Mouse (Mus musculus) small intestine, adult 2 months (tissue): ENCODE data around the gene Crip1. TPM values are rescaled to one million over a fixed set of nuclear protein-coding genes. Genes with fewer than 3 reads are reported as not detected.

ENCODE experiments used
- H3K27ac ChIP-seq: fragments of 200-500 bp; 2 replicates; pipeline ENCODE4 v1.5.1; 2012; ENCODE audit warnings: low read depth, low read length, control low read depth, inconsistent platforms; ENCODE audit not compliant: insufficient read depth
- H3K27me3 ChIP-seq: fragments of 200-500 bp; 2 replicates; pipeline ENCODE4 v1.6.1; 2012; ENCODE audit warnings: mild to moderate bottlenecking, moderate library complexity, low read length, inconsistent platforms; ENCODE audit not compliant: control insufficient read depth, insufficient read depth
- H3K36me3 ChIP-seq: fragments of 200-500 bp; 2 replicates; pipeline ENCODE4 v1.6.1; 2012; ENCODE audit warnings: mild to moderate bottlenecking, low read length, control low read depth, inconsistent platforms; ENCODE audit not compliant: control insufficient read depth, insufficient read depth
- H3K4me1 ChIP-seq: fragments of 200-500 bp; 2 replicates; pipeline ENCODE4 v1.6.1; 2012; ENCODE audit warnings: low read length, inconsistent platforms, mixed read lengths; ENCODE audit not compliant: control insufficient read depth, insufficient read depth, insufficient read length
- H3K4me3 ChIP-seq: fragments of 200-500 bp; 2 replicates; pipeline ENCODE4 v1.5.1; 2012; ENCODE audit warnings: low read depth, mild to moderate bottlenecking, control low read depth, inconsistent platforms, low read length, moderate library complexity
- CTCF ChIP-seq: fragments of 200-500 bp; IDR thresholded peaks from 2 replicates; pipeline ENCODE4 v1.5.1; 2012; ENCODE audit warnings: low read depth, mild to moderate bottlenecking, control low read depth, inconsistent platforms, low read length, moderate library complexity, mixed read lengths; ENCODE audit not compliant: insufficient replicate concordance, insufficient read length; ENCODE audit errors: extremely low read depth
- POLR2A ChIP-seq: fragments of 200-500 bp; IDR thresholded peaks from 2 replicates; pipeline ENCODE4 v1.6.1; 2012; ENCODE audit warnings: low read depth, mild to moderate bottlenecking, control low read depth, inconsistent platforms, low read length, moderate library complexity
- WGBS: fragments of 180-500 bp; shearing (Covaris S2); methylation state at CpG from one replicate; pipeline ENCODE4 v1.1.7; 2018; 5-methylcytosine and 5-hydroxymethylcytosine counted together
- polyA plus RNA-seq: library from polyadenylated mRNA; depleted of rRNA; stranded (reverse); fragments of >200 nt; gene quantifications from 2 replicates; pipeline ENCODE4 v1.2.3, GENCODE M21; 2012

The Crip1 gene
- polyA plus RNA-seq, 1 experiment = 16,576 TPM

GRCm38 (mm10) chr12:113154747-113155075 is 8.6 kb downstream of the Crip1 start:
- peaks cover 25% of the 10 kb centered on the region for H3K4me1 ChIP-seq
- H3K36me3 ChIP-seq = peaks cover 13% of the 10 kb centered on the region
- peak overlapping the region; percentile 96 for H3K27ac ChIP-seq
- WGBS = 44% methylated on average over 6 of the region's 6 CpGs
- TF ChIP-seq CTCF (no peak), POLR2A (no peak)
- no peaks in the 10 kb centered on the region for H3K27me3 ChIP-seq
- H3K4me3 ChIP-seq = peak overlapping the region; percentile 61

- H3K4me3 ChIP-seq = peak overlapping the region; percentile 61
- H3K4me1 ChIP-seq = peaks cover 20% of the 10 kb centered on the region; the same call in 1 of the 2 replicates
- no peaks in the 10 kb centered on the region for H3K27me3 ChIP-seq
- under 1% methylated on average over 32 of the region's 32 CpGs for WGBS
- peaks cover 13% of the 10 kb centered on the region for H3K36me3 ChIP-seq
- TF ChIP-seq POLR2A (peak; percentile 48; the same call in 1 of the 2 replicates), CTCF (no peak)
- H3K27ac ChIP-seq = peak overlapping the region; percentile 96
These were observed 9.1 kb downstream of the Crip1 start for GRCm38 (mm10) chr12:113155076-113155771.

- peak within 1 kb of the TSS; percentile 96 for H3K27ac ChIP-seq
- under 1% methylated on average over 46 of the region's 46 CpGs for WGBS
- TF ChIP-seq POLR2A (no peak; the same call in 1 of the 2 replicates), CTCF (peak; percentile 96)
- H3K4me3 ChIP-seq = peak within 1 kb of the TSS; percentile 75
- H3K27me3 ChIP-seq = no peaks in the 10 kb centered on the region
- H3K36me3 ChIP-seq = peaks cover 13% of the 10 kb centered on the region
- peaks cover 15% of the 10 kb centered on the region; the same call in 1 of the 2 replicates for H3K4me1 ChIP-seq
These were observed 9.9 kb downstream of the Crip1 start, which contains the start of gene Tedc1 for GRCm38 (mm10) chr12:113155887-113156539. Gene Tedc1 (plus strand): TSS chr12:113156421.

GRCm38 (mm10) chr12:113156540-113156929 is 10.4 kb downstream of the Crip1 start:
- H3K27me3 ChIP-seq = no peaks in the 10 kb centered on the region
- whole genome bisulfite sequencing = 1% methylated on average over 23 of the region's 23 CpGs
- peaks cover 16% of the 10 kb centered on the region for H3K36me3 ChIP-seq
- TF ChIP-seq CTCF = no peak
- no peak for TF ChIP-seq POLR2A
- peak overlapping the region; percentile 69 for H3K27ac ChIP-seq
- H3K4me3 ChIP-seq = peak overlapping the region; percentile 75
- H3K4me1 ChIP-seq = peaks cover 12% of the 10 kb centered on the region; the same call in 1 of the 2 replicates

GRCm38 (mm10) chr12:113157002-113157401 is 10.9 kb downstream of the Crip1 start:
- Histone ChIP-seq H3K27ac (no peak overlapping the region), H3K4me3 (peak overlapping the region; percentile 75), H3K36me3 (peaks cover 19% of the 10 kb centered on the region), H3K4me1 (peaks cover 12% of the 10 kb centered on the region; the same call in 1 of the 2 replicates), H3K27me3 (no peaks in the 10 kb centered on the region)
- TF ChIP-seq CTCF = no peak
- TF ChIP-seq POLR2A = no peak
- WGBS = 20% methylated on average over 8 of the region's 8 CpGs

GRCm38 (mm10) chr12:113157521-113157920 is 11.4 kb downstream of the Crip1 start:
- Histone ChIP-seq H3K4me3 (no peak overlapping the region), H3K36me3 (peaks cover 21% of the 10 kb centered on the region), H3K4me1 (peaks cover 12% of the 10 kb centered on the region; the same call in 1 of the 2 replicates), H3K27ac (no peak overlapping the region), H3K27me3 (no peaks in the 10 kb centered on the region)
- 78% methylated on average over 8 of the region's 8 CpGs for WGBS
- TF ChIP-seq POLR2A = no peak
- no peak for TF ChIP-seq CTCF

GRCm38 (mm10) chr12:113157971-113158370 is 11.9 kb downstream of the Crip1 start:
- peaks cover 22% of the 10 kb centered on the region for H3K36me3 ChIP-seq
- peaks cover 12% of the 10 kb centered on the region; the same call in 1 of the 2 replicates for H3K4me1 ChIP-seq
- WGBS = 92% methylated on average over 8 of the region's 8 CpGs
- H3K27ac ChIP-seq = no peak overlapping the region
- no peaks in the 10 kb centered on the region for H3K27me3 ChIP-seq
- no peak for TF ChIP-seq POLR2A
- TF ChIP-seq CTCF = no peak
- H3K4me3 ChIP-seq = no peak overlapping the region
